Mouse (Mus musculus): ENCODE data around the gene Nphp3.
A peak's percentile ranks its signal among the peaks of the same experiment; 100 is the strongest.

Nphp3 gene

DNA sequence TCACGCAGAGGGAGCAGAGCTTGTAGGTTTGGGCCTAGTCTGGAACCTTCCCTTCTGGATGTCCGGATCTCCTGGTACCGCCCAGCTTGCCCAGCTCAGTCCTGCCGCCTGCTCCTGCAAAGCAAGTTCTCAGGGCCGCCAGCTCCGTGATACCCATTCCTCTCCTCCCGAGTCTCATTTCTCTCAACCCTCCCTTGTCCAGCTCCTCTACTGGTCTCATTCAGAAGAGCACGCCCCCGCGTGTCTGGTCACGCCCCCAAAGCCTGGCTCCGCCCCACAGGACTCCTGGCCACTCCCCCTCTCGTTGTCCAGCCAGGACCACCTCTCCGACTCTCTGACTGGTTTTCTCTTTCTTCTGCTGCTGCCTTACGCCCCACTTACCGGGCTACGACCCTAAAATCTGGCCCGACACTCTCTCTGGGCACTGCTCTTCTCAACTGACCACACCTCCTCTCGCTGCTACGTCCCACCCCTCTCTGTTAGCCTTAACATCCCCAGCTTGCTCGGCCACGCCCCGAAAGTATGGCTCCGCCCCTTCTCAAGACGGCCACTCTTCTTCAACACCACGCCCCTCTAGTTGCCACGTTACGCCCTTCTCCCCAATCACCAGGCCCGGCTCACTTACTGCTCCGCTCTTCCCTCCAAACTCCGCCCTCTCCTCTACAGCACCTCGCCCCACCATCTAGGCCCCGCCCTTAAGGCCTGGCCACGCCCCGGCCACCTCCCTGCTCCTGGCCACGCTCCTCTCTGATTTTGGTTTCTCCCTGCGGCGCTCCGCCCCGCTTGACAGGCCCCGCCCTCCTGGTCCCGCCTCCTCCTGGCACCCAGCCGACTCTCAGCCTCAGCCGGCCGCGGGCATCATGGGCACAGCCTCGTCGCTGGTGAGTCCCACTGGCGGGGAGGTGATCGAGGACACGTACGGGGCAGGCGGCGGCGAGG lies at the start of gene Nphp3:
Gene Nphp3 (plus strand): TSS at position 624 of the 939 bp plus-strand sequence.
- DNase-seq (ENCODE audit: low read depth, low spot score): peak; percentile 99

DNA sequence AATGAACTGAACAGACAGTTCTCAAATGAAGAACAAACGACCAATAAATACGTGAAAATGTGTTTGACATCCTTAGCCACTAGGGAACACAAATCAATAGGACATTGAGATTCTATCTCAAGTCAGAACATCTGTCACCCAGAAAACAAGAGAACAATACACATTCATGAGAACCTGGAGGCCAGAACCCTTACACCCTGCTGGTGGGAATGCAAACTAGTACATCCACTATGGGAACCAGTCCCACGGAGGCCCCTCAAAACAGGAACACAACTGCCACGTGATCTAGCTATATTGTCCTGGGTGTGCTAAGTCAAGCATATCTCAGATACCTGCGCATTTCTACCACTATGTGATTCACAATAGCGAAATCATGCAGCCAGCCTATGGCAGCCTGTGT lies 43.6 kb upstream of the Nphp3 start:
- DNase-seq (ENCODE audit: low read depth, low spot score): no peak

DNA sequence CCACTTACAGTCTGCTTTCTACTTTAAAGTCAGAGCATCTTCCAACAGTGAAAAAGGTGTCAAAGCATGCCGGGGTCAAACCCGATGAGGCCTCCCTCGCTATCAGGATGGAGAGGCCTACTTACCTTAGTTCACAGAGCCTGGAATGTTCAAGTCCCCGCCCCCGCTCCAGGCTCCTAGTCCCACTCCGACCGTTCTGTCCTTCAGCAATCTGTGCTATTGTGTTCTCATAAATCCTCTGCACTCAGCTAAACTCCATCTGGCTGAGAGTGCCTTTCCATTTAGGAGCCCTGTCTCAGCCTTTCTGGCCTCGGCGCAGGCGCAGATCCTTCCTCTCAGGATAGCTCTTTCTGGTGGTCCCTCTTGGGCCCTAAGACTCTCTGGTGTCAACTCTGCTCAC lies 42.4 kb upstream of the Nphp3 start:
- no peak for DNase-seq (ENCODE audit: low read depth, low spot score)

DNA sequence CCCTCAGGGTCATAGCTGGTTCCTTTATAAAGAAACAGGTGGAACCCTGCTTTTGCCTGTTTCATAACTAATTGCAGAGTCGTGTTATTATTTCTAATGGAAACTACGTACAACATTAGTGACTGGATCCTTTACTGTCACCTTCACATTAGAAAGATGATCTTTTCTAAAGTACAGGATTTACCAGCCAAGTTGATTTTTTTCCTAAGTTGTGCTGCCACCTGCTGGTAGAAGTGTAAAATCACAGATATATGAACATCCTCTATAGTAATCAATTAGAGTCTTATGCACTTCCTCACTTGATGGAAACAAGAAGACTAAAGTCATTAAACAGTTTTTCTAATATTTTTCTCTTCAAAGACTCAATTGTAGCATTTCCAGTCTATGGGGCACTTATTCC lies 5.8 kb upstream of the Nphp3 start:
- peak; percentile 57 for DNase-seq (ENCODE audit: low read depth, low spot score)

DNA sequence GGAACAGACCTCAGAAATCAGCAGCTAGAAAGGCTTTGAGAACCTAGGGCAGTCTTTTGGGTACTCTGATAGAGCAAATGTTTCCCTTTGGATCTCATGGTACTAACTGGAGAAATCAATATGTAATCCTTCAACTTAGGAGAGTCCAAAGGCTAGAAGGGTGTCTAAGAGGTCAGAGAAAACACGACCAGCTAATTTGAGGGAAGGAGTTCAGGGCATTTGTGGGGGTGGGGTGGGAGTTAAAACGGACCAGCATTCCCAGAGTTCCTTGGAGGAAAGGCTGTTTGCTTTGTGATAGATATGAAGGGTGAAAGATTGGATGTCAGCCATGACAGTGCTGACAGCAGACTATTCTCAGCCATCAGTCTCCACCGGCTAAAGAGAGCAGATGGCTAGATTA lies 1.7 kb upstream of the Nphp3 start:
- DNase-seq (ENCODE audit: low read depth, low spot score): no peak

DNA sequence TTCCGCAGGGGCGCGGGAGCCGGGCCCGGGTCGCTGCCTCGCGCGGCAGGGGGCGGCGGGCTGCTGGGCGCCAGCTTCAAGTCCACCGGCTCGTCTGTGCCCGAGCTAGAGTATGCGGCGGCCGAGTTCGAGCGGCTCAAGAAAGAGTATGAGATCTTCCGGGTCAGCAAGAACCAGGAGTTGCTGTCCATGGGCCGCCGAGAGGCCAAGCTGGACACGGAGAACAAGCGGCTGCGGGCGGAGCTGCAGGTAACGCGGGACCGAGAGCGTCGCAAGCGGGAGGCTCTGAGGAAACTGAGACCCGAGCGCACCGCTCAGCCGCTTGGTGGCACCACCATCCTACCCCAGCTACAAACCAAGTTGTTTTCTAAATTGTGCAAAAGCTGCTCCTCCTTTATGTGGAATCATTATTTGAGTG lies 578 bp downstream of the Nphp3 start:
- peak; percentile 82 for DNase-seq (ENCODE audit: low read depth, low spot score)

DNA sequence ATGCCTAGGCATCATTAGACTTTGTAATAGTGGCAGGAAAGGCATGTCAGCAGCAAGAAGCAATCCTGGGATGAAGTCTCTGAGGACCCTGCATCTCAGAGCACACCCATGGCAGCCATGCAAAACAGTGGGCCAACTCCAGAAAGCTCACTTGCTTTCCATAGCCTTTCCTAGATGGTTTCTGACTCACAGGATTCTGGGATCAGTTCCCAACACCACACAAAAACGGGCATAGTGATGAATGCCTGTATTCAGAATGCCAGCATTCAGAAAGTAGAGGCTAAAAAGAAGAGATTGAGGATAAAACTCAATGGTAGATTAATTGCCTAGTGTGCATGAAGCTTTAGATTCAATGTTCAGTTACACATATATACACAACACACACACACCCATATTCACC lies 12.2 kb downstream of the Nphp3 start:
- DNase-seq (ENCODE audit: low read depth, low spot score): no peak

DNA sequence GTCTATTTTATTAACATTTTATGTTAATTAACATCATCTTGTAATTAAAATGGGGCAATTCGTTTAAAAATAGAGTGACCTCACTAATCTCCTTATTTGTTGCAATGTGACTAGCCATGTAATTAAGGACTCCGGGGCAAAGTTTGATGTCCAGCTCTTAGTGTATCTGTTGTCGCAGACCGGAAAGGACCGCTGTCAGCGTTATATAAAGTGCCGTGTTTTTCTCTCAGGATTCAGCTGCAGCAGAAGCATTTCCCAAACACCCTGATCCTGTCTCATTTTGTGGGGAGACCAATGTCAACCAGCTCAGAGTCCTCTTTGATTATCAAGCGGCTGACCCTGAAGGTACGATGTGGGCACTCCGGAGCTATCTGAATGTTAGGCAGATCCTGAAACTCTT lies 18.7 kb downstream of the Nphp3 start:
- no peak for DNase-seq (ENCODE audit: low read depth, low spot score)

DNA sequence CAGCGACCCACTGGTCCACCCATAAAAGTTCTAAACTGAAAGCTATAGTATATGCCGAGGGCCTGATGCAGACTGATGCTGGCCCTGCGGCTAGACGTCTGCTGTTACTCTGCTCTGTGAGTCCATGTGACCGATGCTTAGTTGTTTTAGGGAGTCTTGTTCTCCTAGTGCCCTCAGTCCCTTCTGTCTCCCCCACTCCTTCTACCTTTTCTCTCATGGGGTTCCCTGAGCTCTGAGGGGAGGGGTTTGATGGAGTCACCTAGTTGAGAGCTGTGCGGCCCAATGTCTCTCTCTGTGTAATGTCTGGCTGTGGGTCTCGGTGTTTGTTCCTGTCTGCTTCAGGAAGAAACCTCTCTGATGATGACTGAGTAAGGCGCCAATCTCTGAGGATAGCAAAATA lies 24.8 kb downstream of the Nphp3 start:
- DNase-seq (ENCODE audit: low read depth, low spot score): no peak

DNA sequence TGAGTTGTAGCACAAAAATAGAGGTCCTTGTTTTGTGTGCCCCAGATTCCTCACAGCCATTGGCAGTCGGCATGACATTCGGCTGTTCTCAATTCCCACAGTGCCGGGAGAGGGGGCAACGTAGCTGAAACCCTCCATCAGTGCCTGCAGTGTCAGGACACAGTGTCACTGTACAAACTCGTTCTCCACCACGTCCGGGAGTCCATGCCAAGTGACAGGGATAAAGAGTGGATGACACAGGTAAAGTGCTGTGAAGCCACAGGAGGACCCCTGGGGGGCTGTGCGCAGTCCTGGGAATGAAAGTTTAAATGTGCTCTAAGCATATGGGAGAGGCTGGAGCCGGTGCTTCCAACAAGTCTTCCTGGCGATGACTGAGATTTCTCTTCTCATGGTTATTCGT lies 27.5 kb downstream of the Nphp3 start:
- DNase-seq (ENCODE audit: low read depth, low spot score): no peak

DNA sequence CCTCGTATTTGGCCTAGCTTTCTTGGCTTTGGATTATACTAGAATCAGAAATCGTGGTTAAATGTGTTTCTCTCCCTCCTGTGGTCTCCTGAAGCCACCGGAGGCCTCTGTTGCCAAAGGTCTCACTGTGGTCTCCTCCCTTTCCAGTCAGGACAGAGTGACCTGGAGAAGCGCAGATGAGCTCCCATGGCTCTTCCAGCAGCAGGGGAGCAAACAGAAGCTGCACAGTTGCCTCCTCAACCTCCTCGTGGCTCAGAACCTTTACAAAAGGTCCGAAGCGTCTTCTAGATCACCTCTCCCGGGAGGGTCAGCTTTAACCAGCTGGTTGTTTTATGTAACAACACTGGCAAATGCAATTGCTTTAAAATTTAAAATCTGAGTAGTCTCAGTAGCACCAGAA lies 31.9 kb downstream of the Nphp3 start:
- no peak for DNase-seq (ENCODE audit: low read depth, low spot score)

DNA sequence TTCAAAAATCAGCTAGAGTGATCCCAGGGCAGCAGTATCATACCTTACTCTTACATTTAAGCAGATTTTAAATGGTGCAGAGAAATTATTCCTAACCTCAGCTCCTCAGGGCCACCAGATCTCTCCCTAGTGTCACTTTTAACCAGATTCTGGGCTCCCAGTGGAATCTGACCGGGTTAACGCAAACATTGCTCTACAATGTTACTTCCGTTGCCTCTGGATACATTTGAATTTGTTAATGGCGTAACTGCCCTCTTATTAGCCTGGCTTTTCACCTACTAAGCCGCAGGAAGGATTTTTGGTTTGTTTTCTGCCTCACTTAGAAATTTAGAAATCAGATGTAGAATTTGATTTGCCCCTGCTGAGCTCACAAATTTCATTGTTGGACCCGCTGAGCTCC lies 32.4 kb downstream of the Nphp3 start:
- no peak for DNase-seq (ENCODE audit: low read depth, low spot score)

DNA sequence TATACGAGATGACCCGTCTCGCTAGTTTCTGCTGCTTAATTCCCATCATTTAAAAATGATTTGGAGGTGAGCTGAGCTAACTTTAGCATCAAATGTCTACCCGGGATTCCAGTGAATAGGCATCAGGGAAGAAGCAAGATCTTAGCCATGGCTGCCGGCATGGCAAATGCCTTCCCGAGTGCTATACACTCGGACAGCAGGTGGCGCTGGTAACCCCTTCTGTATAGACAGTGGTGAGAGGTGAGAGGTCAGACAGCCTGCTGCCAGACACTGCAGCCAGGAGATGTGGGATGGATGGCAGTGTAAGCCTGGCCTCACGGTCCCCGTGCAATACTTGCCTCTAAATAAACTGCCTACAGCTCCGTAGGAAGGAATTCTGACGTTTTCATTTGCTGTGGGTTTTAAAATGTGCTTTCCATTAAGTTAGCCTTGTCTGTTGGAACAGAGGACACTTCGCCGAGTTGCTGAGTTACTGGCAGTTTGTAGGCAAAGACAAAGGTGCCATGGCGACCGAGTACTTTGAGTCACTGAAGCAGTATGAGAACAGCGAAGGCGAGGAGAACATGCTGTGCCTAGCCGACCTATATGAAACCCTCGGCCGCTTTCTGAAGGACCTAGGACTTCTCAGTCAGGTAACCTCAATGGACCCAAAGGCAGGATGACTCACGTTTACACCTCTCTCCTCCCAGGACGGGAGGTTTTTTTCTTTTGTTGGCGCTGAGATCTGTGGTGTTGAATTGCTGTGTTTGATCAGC lies 33.1 kb downstream of the Nphp3 start:
- peak; percentile 75 for DNase-seq (ENCODE audit: low read depth, low spot score)

DNA sequence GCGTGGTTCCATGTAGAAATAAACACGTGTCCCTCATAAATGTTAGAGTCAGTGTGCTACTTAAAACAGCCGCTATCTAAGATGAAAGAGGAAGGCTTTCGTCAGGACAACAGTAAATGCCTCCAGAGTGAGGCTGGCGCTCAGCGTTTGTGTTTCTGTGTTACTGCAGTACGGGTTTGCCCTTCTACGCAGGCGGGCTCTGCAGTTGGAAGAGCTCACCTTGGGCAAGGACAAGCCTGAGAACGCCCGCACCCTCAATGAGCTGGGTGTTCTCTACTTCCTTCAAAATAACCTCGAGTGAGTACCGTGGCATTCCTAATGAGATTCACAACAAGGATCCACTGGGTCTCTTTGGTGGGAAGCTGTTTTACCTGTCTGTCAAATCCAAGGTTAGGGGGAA lies 35.9 kb downstream of the Nphp3 start:
- DNase-seq (ENCODE audit: low read depth, low spot score): no peak

DNA sequence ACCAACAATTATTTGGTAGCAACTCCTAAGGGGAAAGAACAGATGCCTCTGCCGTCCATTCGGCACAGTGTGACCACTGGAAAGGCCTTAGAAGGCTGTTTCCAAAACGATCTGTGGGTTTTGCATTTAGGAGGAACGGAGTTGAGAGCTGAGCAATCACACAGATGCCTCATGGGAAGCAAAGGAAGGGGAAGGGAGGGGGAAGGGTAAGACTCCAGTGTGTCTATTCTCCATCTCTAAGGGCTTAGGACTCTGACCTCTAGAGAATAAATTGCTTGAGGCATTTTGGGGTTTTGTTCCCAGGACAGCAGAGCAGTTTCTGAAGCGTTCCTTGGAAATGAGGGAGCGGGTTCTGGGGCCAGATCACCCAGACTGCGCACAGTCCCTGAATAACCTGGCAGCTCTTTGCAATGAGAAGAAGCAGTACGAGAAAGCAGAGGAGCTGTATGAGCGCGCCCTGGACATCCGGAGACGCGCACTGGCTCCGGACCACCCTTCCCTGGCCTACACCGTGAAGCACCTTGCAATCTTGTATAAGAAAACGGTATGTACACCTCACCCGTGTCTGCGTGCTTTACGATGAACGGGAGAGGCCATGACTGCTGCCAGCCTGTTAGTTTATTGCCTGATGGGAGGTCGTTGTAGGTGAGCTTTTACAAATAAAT lies 36.8 kb downstream of the Nphp3 start:
- DNase-seq (ENCODE audit: low read depth, low spot score): no peak

DNA sequence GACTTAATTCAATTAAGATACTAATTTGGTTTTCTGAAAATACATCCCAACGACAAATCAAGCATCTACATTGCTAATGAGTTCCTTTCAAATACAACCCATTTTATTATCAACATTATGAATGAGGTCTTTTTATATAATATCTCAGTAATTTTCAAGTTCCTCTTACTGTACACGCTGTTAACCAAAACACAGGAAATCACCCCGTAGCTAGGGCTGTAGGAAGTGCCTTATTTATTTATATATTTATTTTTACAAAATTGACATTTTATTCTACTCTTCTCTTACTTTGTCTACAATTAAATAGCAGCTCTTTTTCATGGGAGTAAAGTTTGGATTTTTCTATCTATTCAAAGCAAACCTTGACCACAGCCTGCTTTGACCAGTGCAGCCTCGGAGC lies 37.4 kb downstream of the Nphp3 start:
- no peak for DNase-seq (ENCODE audit: low read depth, low spot score)

DNA sequence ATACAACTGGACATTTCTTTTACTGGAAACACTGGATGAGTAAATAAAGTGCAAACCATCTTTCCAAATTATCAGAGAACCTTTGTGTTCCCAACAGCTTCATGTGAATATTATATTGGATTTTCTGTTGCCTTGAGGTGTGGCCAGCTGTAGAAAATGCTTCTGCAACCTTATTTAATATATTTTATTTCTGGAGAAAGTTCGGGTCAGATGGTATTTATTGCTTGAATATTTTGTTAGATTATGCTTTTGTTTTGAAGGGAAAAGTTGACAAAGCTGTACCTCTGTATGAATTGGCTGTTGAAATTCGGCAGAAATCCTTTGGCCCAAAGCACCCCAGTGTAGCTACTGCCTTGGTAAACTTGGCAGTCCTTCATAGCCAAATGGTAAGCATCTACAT lies 38.0 kb downstream of the Nphp3 start, which contains the start of gene Gm28305:
Gene Gm28305 (plus strand): TSS at position 301 of the 400 bp plus-strand sequence.
- no peak for DNase-seq (ENCODE audit: low read depth, low spot score)

DNA sequence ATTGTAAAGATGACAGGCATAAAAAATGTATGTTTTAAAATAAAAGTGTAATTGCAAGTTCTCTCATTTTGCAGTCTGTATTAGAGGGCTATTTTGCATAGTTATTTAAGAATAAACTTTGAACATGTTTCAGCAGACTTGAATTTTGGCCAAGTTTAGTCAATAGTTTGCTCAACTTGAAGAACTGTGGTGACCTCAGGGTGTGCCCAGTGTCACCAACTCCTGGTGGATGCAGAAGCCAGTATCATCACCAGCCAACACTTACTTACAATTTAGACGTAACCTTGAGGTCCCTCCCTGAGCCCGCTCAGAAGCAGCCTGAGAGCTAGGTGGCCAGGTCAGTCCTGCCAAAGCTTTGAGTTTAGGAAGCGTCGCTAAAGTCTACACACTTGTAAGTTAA lies 41.3 kb downstream of the Nphp3 start:
- no peak for DNase-seq (ENCODE audit: low read depth, low spot score)

DNA sequence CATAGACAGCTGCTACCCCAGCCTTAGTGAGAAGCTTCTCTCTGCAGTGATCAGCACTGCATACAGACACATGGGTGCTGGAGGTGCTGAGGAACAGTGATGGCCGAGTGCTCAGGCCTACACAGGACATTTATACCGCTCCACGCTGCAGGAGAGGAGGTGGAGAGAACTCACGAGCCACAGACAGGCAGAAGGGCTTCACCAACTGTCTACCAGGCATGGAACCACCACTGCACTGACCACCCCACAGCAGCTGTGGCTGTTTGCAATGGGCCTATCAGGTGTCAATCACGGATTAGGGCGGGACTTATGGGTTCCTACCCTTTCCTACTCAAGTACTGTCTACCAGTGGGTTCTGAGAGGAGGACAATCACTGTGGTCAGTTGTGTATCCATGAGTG lies 48.7 kb downstream of the Nphp3 start:
- no peak for DNase-seq (ENCODE audit: low read depth, low spot score)

DNA sequence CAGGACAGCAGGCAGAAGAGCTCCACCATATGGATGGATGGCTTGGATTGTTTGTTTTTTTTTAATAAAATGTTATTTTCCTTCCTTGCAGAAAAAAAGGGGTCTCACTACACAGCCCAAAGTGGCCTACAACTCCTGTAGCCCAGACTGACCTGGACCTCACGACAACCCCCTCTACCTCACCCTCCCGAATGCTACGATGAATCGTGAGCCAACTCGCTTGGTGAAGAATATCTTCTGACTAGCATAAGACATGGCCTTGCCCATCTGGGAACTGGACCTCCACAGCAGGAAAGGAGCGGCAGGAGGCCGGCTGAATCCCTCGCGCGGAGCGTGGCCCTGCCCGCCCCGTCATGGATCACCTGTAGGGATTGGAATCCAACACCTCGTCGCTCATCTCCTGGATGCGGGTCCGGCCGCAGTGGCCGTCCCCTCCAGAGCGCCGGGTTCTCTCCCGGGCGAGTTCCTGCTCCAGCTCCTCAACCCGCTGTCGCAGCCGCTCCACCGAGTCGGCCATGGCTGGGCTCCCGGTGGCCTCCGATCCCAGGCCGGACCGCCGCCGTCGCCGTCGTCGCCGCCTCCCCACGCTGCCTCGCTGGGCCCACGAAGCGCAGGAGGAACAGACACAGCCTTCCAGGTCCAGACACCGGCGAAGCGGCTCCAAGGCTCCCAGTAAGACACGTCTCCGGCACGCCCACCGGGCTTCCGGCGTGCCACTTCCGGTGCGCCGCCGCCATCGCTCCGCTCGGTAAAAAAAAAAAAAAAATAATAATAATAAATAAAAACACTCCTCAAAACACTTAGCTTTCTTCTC lies 60.3 kb downstream of the Nphp3 start, which contains the start of gene Uba5:
Gene Uba5 (minus strand): TSS at position 705 of the 814 bp plus-strand sequence.
- no peak for DNase-seq (ENCODE audit: low read depth, low spot score)

DNA sequence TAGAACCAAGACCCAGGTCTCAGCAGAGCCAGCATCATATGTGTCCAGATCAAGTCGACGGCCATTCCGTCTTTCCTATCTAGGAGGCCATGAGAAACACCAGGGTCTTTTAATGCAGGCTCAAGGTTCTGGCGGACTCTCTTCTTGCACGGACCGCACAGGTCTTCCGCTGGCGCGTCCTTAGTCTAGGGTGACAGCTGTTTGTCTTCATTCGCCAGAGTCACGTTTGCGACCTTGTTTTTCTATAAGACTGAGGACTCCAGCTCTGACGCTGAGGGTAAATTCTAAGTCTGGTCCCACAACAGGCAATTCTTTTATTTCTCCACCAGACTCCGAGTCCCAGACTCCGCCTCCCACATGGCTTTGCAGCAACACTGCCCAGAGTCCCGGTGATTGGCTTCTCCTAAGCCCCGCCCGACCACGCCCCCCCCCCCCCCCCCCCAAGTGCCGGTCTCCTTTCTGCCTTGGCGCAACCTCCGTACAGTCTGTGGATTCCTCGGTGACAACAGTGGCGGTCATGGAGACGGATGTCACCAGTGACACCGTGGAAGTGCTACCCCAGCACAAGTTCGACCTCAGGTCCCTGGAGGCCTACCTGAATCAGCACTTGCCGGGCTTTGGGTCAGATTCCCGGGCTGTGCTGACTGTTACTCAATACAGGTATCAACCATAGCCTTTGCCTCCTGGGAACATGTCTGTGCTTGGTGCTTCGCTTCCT lies 61.1 kb downstream of the Nphp3 start, which contains the start of gene Acad11:
Gene Acad11 (plus strand): TSS at position 134 of the 718 bp plus-strand sequence.
- DNase-seq (ENCODE audit: low read depth, low spot score): peak; percentile 91

Measured in forelimb bud, embryonic 11.5 days (tissue).